Mouse (Mus musculus) urinary bladder, postnatal 25 days (tissue): ENCODE measurements around the gene Noto.

Source experiments
- DNase-seq: peaks from one replicate; pipeline ENCODE4 v3.0.0; 2022; ENCODE audit warnings: low spot score

Gene Noto

DNA sequence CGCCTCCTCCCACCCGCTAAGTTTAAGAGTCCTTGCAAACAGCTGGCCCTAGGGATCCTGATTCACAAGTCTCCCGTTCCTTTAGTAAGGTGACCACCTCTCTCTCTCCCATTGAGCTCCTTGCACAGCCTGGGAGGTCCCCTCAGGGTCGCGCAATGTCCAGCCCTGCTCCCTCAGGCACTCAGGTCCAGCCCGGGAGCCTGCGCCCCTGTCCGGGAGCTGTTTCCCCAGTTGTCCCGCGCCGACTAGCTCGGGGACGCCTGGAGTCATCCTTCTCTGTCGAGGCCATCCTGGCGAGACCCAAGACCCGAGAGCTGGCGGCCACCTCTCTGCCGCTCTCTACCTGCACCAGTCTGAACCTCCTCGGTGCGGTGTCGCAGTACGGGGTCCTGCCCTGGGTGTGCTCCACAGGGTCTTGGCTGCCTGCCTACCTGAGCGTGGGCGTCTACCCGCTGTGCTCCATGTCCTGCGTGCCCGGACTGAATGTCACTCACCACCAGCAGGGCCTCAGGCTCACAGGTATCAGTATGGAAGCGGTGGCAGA, at the start of gene Noto:
Gene Noto, plus strand, starts transcription at position 51 of the 544 bp plus-strand sequence.
- no peak for DNase-seq

DNA sequence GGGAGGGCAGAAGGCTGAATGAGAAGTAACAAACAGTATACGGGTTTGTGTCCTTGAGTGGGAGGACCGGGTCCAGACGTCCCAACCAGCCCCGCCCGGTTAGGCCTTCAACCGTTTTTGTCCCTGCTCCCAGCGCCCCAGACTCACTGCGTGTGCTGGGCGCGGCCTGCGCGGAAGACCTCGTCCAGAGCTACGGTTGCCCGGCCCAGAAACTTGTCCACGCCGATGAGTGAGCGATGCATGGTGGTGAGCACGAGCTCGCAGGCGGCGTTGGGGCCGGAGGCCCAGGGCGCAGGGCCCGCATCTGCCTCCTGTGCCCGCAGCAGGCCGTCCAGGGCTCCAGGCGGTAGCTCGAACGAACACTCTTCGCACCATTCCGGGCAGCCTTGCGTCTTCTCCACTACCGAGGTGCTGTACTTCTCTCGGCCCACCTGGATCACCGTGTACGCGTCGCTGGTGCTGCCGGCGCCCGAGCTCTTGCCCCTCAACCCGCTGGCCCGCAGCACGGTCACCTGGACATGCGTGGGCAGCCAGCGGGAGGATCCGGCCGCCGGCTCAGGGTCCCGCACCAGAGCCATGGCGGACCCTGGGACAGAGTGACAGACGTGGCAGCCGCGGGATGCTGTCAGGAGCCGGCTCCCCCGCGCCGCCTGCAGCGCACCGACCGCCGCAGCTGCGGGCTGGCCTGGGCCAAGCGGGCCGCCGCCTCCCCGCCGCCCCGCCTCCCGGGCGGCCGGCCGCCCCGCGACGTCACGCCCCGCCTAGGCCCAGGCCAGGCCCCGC, 49.5 kb upstream of the Noto start, which contains the start of gene Rab11fip5:
Gene Rab11fip5, minus strand, starts transcription at position 684 of the 783 bp plus-strand sequence.
- peak; percentile 37 for DNase-seq

DNA sequence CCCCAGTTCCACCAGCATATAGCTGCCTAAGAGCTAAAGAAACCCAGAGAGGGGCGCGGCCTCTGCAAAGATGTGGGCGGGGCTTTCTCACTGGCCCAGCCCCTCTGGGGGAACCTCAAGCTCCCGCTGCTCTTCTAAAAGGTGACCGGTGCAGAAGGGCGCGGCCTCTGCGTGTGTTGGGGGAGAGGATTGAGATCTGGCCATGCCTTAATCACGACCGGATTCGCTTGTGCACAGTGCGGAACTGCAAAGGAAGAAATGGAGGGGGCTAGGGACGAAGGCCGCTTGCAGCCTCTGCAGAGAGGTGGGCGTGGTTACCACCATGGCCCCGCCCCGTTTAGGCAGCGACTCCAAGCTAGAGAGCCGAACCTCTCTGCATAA, 49.0 kb upstream of the Noto start:
- DNase-seq: peak; percentile 97

DNA sequence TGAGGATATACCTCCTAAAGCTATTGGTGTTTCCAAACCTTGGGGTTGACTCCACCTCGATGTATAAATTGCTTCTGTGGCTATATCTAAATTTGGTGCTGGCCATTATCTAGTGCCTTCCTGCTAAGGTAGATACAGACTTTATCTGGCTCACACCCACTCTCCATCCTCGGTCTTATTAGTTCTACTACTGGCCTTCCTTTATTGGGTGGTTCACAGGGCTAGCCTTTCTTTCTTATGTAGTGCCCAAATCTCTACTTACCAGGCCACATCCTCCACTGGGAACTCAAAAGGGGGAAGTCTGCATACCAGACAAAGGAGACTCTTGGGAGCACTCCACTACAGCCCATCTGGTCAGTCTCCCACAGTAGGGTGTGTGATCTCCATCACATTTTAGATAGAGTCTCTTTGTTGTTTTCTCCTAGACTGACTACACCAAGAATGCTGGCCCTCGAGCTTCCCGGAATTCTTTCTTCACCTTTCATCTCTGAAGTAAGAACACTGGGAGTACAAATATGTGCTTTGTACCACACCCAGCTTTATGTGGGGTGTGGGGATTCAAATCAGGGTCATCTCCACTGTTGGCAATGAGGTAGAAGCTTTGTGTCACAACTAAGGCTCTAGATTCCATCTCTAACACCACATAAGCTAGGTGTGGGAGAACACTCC, 46.5 kb upstream of the Noto start:
- DNase-seq: no peak

DNA sequence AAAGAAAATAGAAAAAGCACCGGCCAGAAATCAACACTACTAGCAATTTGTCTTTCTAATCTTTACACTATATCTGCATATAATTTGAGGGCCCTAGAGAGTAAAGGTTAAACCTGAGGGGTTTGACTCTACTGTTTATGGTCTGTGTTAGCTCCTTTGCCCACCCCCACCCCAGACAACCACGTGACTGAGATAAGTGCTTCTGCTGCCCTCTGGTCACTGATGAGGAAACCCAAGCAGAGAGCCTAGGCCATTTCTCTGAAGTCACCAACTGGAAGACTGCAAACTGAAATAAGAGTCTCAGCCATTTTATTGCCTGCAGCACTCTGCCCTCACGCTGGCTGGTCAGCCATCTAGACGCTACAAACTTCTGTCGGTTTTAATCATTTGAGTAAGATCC, 45.8 kb upstream of the Noto start:
- no peak for DNase-seq

DNA sequence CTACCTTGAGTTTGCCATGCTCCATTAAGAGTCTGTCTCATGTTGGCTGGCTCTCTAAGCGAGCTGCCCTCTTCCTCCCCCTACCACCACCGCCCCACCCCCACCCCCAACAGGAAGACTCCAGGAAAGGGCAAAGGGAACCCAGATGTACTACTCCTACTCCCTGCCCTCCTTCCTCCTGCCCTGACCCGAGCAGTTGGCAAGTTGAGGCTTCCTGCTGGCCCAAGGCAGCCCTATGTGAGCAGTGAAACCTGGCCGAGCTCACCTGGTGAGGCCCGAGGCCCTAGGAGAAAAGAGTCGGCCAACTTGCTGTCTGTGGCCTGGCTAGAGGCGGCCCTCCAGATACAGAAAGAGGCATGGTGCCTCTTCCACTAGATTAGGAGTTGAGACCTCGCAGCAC, 45.1 kb upstream of the Noto start:
- DNase-seq: no peak

DNA sequence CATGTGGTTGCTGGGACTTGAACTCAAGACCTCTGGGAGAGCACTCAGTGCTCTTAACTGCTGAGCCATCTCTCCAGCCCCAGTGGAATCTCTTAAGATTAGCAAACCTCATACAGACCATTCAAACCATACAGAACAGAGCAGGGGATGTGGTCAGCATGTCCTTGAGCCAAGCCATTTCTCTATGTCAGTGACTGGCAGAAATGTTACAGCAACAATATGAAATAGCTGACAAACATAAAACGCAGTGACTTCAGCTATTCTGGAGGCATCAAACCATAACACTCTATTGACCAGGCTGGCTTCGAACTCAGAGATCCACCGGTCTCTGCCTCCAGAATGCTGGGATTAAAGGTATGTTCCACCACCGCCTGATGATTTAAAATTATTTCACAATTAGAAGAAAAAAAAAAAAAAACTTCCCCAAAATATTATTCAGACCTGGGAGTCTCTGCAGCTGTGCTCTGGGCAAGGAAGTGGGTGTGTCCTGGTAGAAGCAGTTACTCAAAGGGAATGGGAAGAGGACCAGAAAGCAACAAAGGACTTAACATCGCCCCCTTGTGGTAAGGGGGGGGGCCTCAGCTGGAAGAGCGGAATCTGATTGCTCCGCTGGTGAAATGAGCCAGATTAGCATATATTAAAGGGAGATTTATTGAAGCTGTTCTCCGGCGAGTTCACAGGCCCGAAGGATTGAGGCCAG, 43.3 kb upstream of the Noto start:
- DNase-seq: peak; percentile 76

DNA sequence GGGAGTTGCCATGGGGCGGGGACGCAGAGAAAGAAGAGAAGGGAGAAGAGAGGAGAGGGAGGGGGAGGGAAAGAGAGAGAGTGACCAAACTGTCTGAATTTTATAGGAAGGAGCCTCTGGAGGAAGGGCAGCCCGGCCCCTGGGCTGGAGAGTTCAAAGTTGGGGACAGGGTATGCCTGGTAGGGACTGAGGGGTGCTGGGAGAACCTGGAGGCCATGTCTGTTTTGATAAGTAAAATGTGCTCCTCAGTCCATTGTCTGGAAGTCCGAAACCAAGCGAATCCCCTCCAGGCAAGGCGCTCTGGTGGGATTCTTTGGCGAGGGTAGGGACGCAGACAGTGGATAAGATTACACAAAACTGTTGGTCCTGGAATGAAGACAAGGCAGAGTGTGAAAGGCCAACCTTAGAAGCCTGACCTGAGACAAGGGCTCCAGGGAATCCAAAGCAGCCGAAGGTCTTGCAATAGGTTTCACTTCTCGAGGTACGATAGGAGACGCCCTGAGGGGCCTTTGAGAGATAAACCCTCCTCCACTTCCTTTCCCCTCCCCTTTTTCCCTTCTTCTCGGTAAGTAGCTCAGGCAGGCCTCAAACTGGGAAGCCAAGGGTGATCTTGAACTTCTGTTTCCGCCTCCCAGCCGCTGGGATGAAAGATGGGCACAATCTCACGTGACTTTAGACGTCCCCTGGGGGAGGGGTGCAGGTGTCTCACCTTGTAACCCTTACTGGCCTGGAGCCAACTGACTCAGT, 42.6 kb upstream of the Noto start:
- no peak for DNase-seq

DNA sequence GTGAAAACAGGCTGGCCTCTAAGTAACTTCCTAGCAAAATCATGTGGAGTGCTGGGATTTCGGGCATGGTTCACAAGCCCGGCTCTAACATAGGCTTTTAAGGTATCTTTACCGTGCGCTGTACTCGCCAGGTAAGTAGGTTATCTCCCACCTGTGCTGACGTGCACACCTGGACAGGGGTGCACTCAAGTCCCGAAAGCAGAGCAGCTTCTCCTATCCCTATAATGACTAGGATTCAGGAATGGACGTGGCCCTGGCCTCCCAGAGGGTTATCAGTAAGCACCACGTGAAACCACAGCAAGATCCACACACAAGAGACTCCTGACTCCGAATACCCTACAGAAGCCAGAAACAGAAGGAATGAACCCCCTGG, 42.1 kb upstream of the Noto start:
- no peak for DNase-seq

DNA sequence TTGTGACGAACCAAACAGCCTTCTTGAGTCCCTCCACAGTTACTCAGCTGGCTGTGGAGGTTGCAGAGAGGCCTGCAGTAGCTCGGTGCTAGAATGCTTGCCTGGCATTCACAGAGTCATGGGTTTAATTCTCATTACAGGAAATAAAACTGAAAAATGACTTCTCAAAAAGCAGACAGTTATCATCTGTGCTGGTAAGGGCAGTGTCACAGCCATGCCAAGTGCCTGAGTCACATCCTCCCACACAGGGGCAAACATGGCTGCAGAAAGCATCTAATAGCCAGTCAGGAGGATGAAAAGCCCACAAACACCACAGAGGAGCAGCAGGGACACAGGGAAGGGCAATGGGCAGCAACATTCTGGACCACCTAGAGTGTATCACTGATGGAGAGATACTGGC, 40.9 kb upstream of the Noto start:
- no peak for DNase-seq

DNA sequence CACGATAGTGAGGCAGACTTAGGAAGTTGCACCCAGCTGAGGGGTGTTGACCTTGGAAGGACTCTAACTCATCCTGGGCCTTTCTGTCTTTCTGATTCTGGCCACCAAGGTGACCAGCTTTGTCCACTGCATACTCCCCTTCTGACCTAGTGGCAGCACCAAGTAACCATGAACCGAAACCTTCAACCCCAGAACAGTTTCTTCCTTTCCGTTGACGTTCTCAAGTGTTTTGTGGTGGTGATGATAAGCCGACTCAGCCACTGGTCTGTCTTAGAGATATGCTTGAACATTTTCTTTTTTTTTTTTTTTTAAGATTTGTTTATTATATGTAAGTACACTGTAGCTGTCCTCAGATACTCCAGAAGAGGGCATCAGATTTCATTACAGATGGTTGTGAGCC, 35.1 kb upstream of the Noto start:
- no peak for DNase-seq

DNA sequence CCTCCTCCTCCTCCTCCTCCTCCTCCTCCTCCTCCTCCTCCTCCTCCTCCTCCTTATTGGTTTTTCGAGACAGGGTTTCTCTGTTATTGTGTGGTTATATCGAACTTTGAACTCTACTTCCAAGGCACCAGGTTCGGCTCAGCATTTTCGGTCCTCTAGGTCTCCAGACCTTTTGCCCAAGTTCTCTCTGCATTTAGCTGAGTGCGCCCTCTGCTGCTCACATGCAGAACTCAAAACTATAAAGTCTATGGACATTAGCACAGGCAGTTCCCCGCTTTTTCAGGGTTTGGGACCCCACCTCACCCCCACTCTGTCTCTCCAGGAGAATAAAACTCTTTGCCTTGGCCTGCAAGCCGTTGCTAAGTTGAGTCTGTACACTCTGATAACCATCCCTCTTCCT, 31.9 kb upstream of the Noto start:
- peak; percentile 76 for DNase-seq

DNA sequence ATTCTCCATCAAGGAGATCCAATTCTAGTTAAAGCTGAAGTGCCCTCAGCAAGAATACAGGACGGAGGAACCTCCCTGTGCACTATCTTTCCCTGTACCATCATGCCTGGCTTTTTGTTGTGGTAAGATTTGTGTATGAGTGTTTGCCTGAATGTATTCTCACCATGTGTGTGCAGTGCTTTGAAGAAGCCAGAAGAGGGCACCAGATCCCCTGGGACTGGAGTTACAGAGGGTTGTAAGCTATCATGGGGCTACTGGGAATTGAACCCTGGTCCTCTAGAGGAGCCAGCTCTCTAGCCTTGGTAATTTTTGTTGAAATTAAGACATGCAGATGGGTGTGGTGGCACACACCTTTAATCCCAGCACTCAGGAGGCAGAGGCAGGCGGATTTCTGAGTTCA, 28.3 kb upstream of the Noto start:
- DNase-seq: no peak

DNA sequence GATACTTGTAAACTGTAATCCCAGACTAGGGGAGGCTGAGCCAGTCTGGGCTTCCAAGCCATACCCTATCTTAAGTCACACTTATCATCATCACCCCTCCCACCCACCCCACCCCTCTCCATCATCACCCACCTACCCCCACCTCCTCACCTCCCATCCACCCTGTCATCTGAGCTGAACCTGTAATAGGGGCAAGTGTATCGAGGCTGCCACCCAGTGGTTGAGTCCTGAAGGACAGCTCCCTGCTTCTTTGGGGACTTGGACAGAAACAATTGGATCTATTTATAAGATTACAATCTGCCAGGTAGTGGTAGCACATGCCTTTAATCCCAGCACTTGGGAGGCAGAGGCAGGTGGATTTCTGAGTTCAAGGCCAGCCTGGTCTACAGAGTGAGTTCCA, 26.5 kb upstream of the Noto start:
- DNase-seq: peak; percentile 32

DNA sequence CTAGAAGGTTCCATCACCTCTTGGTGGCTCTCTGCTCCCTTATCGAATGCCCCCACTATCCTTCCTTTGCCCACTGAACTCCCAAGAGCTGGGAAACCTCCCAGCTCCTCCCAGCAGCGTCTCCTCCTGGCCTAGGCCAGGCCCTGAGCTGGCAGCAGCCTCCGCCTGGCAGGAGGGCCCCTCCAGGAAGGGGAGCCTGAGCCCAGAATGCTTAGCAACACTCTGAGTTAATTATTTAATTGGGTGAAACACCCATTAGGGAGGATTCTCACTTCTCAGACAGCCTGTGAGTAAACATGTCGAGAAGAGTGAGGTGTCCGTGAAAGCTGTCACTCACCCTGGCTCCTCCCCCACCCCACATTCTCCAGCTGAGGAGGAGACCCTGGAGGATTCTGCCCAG, 24.0 kb upstream of the Noto start:
- DNase-seq: no peak

DNA sequence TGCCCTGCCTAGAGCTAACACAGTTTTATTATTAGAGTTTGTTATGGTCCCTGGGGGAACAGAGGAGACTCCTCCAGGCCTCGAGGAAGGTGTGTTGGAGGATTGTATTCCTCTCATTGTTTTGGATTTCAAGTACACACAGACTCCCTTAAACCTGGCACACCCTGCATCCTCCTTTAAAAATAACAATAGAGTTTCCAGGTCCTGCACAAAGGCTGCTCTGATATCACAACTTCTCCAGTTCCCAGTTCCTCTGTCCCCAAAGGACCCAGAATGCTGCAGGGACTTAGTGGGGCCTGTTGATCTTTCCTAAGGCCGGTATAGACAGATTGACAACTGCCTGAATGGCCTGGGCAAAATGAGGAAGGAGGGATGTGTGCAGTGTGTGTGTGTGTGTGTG, 21.1 kb upstream of the Noto start:
- DNase-seq: no peak

DNA sequence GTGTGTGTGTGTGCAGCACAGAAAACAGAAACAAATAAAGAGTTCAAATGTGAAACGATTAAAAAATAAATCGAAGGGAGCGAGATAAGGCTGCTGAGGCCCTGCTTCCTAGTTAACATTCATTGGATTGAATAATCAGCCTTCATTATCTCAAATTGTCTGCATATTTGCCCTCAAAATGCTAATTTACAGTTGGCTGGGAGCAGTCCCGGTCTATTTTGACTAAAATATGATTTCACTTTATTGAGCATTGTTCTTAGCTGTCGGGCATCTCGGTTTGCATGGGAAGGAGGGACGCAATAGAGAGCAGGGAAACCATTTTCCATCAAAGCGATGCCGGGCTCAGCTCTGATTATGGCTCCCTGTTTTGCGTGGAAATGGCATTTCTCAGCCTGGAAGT, 20.6 kb upstream of the Noto start:
- no peak for DNase-seq

DNA sequence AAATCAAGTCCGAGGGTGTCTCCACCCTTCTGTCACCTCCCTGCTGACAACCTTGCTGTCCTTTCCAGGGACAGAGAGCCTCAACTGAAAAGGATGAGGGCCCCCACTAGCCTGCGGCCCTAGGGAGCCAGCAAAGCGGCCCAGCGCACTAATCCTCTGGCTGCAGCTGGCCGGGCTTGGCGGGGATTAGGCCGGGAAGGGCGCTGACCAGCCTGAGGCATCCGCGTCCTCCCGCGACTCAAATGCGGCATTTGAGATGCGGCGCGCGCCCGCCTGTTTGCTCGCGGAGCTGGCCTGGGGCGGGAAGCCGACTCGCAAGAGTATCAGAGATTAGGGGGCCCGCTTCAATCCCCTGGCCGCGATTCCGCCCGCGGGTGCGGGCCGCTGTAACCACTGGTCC, 14.7 kb upstream of the Noto start:
- no peak for DNase-seq

DNA sequence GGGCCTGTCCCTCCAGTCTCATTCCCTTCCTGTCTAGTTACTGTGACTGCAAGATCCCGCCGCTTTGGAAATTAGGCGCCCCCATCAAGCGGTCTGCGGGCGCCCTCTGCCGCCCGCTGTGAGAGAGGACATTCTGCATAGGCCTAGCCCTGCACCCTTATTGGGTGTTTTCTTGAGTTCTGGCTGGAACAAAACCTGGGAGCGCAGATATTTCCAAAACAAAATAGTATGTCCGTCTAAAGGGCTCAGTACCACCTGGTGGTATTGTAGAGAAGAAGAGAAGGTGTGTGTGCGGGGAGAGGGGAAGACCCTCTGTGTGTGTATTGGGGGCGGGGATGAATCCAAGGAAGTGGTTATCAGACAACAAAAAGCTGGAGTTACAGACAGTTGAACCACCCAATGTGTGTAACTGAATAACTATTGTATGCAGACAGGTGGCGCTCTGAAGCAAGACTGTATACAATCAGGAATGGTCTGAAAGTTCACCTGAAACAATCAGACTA, 12.9 kb upstream of the Noto start:
- DNase-seq: peak; percentile 23

DNA sequence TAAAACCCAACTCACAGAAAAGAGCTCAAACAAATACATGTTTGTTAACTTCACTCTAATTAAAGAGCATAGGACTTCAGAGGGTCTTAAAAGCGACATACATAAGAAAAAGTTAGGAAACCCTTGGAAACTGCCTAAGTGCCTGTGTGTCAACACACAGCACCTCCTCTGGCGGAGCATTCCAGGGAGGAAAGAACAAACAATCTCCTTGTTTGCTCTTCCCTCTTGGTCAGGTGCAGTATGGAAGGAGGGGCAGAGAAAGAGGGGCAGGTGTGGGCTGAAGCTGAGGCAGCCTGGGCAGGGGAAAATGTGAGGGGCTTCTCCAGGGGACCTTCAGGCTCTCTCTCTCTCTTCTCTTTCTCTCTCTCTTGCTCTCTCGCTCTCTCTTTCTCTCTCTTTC, 7.9 kb upstream of the Noto start:
- no peak for DNase-seq

DNA sequence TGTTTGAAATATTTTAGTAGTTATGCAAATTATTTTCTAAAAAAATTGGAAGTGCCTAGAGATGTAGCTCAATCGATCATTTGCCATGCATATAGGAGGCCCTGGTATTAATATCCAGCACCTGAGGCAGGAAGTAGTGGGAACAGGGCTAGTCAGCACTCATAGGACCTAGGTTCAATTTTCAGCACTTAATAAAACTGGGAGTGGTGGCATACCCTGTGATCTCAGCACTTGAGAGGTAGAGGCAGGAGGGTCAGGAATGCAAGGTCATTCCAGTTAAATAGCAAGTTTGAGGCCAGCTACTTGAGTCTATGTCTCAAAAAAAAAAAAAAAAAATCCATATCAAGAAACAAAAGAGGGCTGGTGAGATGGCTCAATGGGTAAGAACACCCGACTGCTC, 4.5 kb upstream of the Noto start:
- DNase-seq: no peak

DNA sequence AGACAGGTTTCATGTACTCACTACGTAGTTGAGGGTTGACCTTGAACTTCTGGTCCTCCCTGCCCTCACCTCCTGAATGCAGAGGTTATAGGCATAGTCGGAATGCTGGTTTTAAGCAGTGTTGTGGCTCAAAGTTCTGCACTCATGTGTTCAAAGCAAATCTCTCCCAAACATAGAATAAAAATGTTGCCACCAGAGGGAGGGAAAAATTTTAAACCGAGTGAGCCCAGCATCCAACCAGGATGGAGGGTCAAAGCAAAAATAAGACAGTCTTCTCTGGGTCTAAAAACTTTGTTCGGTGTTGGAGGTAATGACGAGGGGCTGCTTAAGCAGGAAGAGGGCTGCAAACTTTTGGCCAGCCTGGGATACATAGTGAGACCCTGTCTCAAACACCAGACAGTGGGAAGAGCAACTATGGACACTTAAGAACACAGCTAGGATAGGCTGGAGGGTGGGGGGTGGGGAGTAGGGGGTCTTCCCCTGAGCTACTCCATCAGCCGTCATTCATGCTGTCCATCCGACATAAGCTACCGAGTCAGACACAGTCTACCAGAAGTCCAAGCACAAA, 7.7 kb downstream of the Noto start:
- no peak for DNase-seq
